Mouse (Mus musculus): ENCODE measurements around the gene Gm14214.

Gene Gm14214

GRCm38 (mm10) chr2:154732503-154733141, 37.2 kb downstream of the Gm14214 start:
- no peak for DNase-seq (ENCODE audit: extremely low spot score, low spot score)

- DNase-seq (ENCODE audit: extremely low spot score, low spot score): no peak
Observed at GRCm38 (mm10) chr2:154731916-154732315, 37.9 kb downstream of the Gm14214 start.

GRCm38 (mm10) chr2:154730841-154731240, 39.0 kb downstream of the Gm14214 start:
- no peak for DNase-seq (ENCODE audit: extremely low spot score, low spot score)

GRCm38 (mm10) chr2:154729737-154730136, 40.1 kb downstream of the Gm14214 start:
- DNase-seq (ENCODE audit: extremely low spot score, low spot score): no peak

- DNase-seq (ENCODE audit: extremely low spot score, low spot score): no peak
Observed at GRCm38 (mm10) chr2:154723473-154723872, 46.4 kb downstream of the Gm14214 start.

- DNase-seq (ENCODE audit: extremely low spot score, low spot score): no peak
Observed at GRCm38 (mm10) chr2:154720315-154720714, 49.5 kb downstream of the Gm14214 start.
